Mouse (Mus musculus) ovary, postnatal 14 days (tissue): Measurements from ENCODE around the gene Dlgap5.
"Not testable (repeated sequence)": the region's sequence is repeated elsewhere in the genome, so short reads cannot be mapped to it uniquely, and the experiment has no call there.

Source experiments
- DNase-seq: peaks from one replicate; pipeline ENCODE4 v3.0.0; 2022; ENCODE audit warnings: low spot score

Dlgap5 gene

GRCm38 (mm10) chr14:47417775-47418665, at the start of gene Dlgap5:
Gene Dlgap5, minus strand, starts transcription at chr14:47418407.
- DNase-seq = peak; percentile 87

DNA sequence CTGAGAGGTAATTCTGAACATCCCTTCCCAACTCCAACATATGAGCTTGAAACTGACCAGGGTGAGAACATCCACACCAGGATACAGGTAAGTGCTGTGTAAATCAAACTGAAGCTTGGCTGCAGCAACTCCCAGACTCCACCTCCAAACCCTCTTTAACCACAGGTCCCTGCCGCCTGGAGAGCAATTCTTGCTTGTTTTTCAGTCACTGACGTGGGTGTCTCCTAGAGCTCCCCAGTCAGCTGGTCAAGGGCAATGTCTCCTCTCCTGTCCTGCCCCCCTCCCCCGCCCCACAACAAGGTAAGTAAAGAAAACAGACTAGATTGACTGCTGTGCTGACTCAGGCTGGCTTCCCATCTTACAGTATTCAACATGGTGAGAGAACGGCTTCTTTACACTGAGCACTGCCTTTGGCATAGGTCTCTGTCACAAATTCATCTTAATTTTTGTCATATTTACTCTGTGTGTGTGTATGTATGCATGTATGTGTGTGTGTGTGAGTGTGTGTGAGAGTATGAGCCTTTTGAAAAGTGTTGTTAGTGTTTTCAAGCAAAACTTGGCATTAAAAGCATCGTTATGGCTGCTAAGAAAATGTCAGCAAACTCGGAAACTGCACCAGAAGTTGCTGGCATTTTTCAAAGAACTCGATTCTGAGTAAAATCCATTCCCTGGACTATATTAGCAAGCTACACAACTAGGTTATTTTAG, 47.4 kb upstream of the Dlgap5 start:
- no peak for DNase-seq

DNA sequence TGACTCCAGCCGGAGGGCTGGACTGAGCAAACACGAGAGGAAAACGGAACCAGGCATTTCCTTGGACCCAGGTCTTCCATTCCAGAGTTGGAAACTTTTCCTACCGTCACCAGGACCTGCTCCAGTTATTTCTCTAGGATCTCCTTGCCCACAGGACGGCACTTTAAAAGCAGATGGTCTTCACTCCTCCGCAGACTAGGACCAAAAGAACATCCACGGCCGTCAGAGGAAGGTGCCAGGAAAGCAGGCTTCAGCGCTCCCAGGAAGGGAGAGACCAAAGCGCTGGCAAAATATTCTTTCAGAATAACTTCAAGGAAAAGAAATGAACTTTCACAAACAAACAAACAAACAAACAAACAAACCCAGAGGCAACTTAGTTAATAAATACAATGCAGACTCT, 46.2 kb upstream of the Dlgap5 start:
- DNase-seq = no peak

DNA sequence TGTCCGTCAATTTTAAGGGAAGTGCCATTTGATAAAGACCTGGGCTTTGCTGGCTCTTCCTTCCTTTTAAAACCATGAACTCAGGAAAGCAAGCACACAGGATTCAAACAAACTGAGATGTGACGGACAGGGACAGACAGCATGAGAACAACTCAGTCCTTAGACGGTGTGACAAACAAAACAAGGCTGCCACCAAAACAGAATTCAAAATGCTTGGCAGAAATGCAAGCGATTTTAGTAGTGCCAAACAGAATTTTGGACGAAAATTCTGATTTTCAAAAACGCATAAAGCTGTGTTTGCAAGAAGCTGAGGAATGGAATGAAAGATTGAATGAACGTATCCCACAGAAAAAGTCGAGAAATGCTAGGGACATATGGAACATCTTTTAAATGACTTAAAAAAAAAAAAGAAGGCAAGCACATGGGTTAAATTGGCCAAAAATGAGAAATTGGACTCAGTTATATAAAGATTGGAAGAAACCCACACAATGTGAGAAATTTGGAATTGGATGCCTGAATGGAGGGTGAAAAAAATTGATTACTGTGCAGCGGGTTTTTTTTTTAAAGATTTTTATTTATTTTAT, 44.8 kb upstream of the Dlgap5 start:
- DNase-seq = no peak

DNA sequence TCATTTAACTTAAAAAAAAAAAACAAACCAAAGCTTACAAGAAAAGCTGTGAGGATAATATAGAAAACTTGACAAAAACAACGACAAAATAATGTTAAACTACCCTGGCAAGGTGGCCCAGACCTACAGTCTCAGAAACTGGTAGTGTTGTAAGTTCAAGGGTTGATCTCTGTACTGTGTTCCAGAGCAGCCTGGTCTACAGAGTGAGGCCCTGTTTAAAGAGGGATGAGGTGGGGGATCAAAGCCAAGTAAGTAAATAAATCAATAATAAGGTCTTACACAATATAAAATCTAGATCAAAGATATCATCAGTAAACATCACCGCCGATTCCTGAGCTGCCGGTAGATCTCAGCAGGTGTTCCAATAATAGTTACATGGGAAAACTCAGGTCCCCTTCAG, 44.2 kb upstream of the Dlgap5 start:
- no peak for DNase-seq

DNA sequence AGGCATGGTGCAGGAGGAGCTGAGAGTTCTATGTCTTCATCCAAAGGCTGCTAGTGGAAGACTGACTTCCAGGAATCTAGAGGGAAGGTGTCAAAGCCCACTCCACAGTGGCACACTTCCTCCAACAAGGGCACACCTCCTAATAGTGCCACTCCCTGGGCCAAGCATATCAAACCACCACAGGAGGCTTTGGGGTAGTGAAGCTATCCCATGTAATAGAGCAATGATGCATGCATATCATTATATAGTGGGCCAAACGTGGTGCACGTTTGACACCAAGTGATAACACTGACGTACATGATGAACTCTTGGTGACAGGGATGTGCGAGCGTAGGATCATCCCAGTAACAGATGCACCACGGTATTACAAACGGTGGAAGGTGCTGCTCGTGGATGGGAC, 43.8 kb upstream of the Dlgap5 start:
- no peak for DNase-seq

- no peak for DNase-seq
Observed at GRCm38 (mm10) chr14:47459556-47459955, 41.3 kb upstream of the Dlgap5 start.

- not testable (repeated sequence) for DNase-seq
Observed at GRCm38 (mm10) chr14:47450121-47450520, 31.9 kb upstream of the Dlgap5 start, which contains the start of gene Fbxo34. Gene Fbxo34, plus strand, starts transcription at chr14:47450421.

GRCm38 (mm10) chr14:47445331-47446095, 27.3 kb upstream of the Dlgap5 start:
- no peak for DNase-seq

- DNase-seq = no peak
Observed at GRCm38 (mm10) chr14:47444907-47445306, 26.7 kb upstream of the Dlgap5 start.

DNA sequence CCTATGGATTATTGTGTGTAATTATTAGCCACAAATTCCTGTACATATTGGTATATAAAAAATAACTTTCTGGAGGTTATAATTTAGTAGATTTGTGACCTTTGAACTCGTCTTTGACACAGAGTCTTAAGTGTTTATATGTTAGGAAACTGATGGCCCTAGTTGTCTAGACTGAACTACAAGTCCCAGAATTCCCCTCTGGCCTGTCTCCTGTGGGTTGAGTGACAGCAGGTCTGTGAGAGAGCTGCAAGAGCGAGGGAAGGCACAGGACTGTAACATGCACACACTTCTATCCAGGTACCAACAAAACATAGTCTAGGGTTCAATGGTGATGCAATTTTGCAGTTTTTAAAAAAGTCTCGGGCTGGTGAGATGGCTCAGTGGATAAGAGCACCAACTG, 20.7 kb upstream of the Dlgap5 start:
- DNase-seq = no peak

- DNase-seq = no peak
Observed at GRCm38 (mm10) chr14:47432987-47433386, 14.8 kb upstream of the Dlgap5 start.

DNA sequence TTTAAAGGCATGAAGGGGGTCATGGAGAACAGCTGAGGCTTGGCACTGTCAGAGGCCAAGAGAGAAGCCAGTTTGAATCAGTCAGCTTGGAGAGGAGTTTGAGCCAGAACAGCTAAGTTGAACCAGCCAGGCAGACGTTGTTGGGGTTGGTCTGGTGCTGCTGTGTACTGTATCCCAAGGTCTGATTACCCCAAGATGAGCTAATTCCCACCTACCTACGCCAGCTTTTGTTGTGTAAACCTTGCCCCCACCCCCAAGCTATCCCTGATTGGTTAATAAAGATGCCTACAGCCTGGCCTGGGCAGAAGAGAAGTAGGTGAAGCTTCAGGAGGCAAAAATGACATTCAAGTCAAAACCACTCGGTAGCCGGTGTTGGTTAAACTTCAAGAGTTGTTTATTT, 4.3 kb upstream of the Dlgap5 start:
- no peak for DNase-seq

GRCm38 (mm10) chr14:47421606-47422005, 3.4 kb upstream of the Dlgap5 start:
- no peak for DNase-seq

- no peak for DNase-seq
Observed at GRCm38 (mm10) chr14:47419723-47420276, 1.6 kb upstream of the Dlgap5 start.

GRCm38 (mm10) chr14:47419034-47419625, 923 bp upstream of the Dlgap5 start:
- no peak for DNase-seq

DNA sequence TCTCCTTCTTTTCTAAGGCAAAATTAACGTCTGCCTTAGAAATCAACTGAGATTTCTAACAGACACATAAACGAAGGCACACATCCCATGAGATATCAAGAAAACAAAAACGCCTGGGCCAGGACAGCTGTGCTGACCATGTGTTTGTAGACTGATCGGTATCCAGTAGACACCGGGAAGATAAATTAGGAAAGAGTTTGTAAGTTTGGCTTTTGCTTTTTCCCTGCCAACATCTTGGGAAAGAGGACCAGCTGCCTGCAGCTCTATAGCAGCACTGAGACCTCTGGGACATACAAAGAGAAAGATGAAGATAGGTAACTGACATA, 422 bp upstream of the Dlgap5 start:
- no peak for DNase-seq

DNA sequence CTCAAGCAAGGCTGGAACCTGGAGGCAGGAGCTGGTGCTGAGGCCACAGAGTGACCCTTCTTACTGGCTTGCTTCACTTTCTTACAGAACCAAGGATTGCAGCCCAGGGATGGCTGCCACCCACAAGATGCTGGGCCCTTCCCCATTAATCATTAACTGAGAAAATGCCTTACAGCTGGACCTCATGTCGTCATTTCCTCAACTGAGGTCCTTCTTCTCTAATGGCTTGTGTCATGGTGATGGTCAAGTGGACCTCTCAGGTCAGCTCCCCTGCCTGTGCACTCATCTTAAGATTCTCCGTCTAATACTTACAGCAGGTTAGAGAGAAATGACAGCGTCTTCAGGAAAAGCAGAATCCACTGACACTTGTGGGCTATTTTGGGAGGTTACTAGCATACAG, 861 bp downstream of the Dlgap5 start:
- DNase-seq = no peak

GRCm38 (mm10) chr14:47406000-47406399, 12.2 kb downstream of the Dlgap5 start:
- no peak for DNase-seq

DNA sequence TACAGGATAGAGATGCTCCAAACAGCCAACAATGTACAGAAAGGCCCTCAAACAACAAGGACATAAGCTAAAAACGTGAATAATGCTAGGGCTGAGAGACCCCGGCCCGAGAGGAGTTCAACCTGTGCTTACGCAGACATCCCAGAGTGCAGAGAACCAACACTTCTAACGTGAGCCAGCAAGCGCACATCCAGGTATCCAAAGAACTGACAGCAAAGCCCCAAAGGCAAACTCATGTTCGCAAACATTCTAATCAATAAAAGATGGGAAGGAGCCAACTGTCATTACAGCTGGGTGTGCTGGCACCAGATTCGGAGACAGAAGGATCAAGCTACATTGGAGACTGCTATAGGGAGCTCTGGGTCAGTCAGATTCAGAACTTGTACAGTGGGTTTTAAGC, 15.5 kb downstream of the Dlgap5 start:
- no peak for DNase-seq

- peak; percentile 15 for DNase-seq
Observed at GRCm38 (mm10) chr14:47396165-47396652, 22.0 kb downstream of the Dlgap5 start.
